Mouse (Mus musculus) cortical plate, adult 2 months (tissue): ENCODE measurements at regions not wholly inside any gene's neighbourhood (a gene's known extent, or its start where the extent isn't known, plus 50 kb on each side); places are given as distances from the start of the nearest gene placed in this dataset.

Source experiments
- CTCF ChIP-seq: fragments of 200-500 bp; IDR thresholded peaks from 2 replicates; pipeline ENCODE4 v1.5.1; 2011; ENCODE audit warnings: mild to moderate bottlenecking, control low read depth, low read length; ENCODE audit not compliant: insufficient read depth; ENCODE audit errors: extremely low read depth
- POLR2A ChIP-seq: fragments of 200-500 bp; IDR thresholded peaks from 2 replicates; pipeline ENCODE4 v1.6.1; 2011; ENCODE audit warnings: mild to moderate bottlenecking, low read length, control low read depth; ENCODE audit not compliant: insufficient read depth; ENCODE audit errors: extremely low read depth

- no peak for TF ChIP-seq CTCF
- TF ChIP-seq POLR2A: no peak
Measured at GRCm38 (mm10) chr11:112708119-112708730, 73.8 kb upstream of the Sox9 start.
